Mouse (Mus musculus) adrenal gland, postnatal 36 days (tissue): Measurements from ENCODE around the gene Wdfy1. TPM values are rescaled to one million over a fixed set of nuclear protein-coding genes. Genes with fewer than 3 reads are reported as not detected.

Experiments
- DNase-seq, 2 experiments: peaks; one replicate each; pipeline ENCODE4 v3.0.0; 2021; ENCODE audit warnings: mixed read lengths in 1 of 2
- total RNA-seq, 2 experiments: library from RNA; stranded (reverse); gene quantifications; 2 replicates each; pipeline ENCODE4 v1.2.3; 2021

The Wdfy1 gene
- total RNA-seq, 2 experiments from 2014 or later, result 44.9 to 49.9 TPM

- no peak for DNase-seq
Observed at GRCm38 (mm10) chr1:79711147-79712126, 64.5 kb downstream of the Wdfy1 start.

DNA sequence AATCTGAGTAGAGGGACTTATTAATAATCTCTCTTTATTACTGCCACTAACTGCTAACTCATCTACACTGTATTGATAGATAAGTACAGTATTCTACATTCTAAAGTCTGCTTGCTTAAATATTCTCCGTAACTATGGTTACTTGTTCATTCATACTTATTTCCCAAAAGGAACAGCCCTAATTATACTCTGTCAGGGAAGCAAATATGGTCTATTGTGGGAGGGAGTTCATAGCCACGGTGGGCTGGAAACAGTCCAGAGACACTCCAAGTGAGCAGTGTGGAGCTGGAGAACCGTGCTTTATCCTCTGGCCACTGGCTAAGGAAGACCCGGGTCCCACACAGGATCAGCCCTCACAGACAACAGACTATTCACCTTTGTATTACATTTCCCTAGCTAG, 65.3 kb downstream of the Wdfy1 start:
- DNase-seq, result no peak

GRCm38 (mm10) chr1:79710216-79710615, 65.7 kb downstream of the Wdfy1 start:
- DNase-seq, result no peak

GRCm38 (mm10) chr1:79707383-79707782, 68.6 kb downstream of the Wdfy1 start:
- DNase-seq, result no peak

DNA sequence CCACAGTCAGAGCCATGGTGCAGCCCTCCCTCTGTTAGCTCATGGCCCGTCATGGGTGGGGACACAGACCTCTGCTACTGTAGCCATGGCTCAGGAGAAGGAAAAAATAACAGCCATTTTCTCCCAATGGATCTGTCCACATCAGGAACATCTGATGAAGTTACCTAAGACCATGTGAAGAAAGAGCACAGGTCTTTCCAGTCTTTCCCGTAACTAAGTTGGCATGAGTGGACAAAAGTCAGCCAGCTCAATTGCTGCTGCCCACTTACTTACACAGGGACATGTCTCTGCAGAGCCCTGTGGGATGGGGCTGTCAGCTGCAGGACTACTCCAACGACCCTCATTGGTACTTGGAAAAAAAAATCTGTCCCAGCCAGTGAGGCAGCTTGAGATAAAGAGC, 69.2 kb downstream of the Wdfy1 start:
- DNase-seq, result no peak

DNA sequence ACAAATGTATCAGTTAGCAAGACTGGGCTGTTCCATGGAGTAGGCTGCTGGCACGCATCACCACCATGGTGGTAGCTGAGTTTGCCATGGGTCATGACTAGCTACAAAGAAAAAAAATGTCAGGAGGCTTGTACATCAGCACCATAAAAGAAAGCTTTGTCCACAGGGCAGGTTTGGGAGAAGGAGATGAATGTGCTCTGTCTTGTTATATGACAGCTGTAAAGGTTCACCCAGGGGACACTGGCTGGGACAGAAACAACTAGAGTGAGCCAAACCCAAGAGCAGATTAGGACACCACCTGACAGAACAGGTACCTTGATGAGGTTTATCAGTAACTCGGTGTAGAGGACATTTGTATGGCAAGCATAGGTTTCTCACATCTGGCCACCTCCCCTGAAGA, 71.3 kb downstream of the Wdfy1 start:
- DNase-seq, result no peak

- DNase-seq, result no peak
Observed at GRCm38 (mm10) chr1:79703520-79703919, 72.4 kb downstream of the Wdfy1 start.

DNA sequence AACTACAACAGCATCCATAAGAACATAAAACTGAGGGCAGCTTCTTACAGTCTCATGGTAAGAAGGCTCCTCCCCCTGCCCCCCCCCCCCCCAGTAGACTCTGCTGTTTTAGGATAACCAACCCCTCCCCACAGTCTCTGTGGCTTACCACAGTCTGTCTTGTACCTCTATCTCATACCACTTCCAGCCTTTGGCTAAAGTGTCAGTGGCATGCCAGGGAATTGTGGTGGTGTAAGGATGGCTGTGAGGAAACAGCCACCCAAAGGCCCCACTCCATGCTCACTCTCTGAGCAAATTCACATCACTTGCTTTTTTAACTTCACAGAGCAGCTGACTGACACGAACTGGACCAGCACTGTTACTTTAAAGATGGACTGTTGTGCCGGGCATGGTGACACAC, 77.4 kb downstream of the Wdfy1 start:
- DNase-seq, result no peak

GRCm38 (mm10) chr1:79697382-79697781, 78.6 kb downstream of the Wdfy1 start:
- DNase-seq, result peak; percentile 5 to 16

DNA sequence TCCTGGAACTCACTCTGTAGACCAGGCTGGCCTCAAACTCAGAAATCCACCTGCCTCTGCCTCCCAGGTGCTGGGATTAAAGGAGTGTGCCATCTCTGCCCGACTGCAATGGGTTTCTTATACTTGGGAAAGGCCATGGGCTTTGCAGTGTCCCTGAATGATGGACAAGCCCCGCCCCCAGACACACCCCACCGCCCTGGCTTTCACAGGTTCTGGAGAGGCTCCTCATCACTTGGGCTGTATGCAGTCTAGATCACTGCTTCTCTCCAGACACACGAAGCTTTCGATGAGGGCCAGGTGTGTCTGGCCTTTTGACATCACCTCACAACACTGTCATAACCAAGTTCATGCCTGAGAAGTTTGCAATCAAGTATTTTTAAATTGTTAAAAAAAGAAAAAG, 79.0 kb downstream of the Wdfy1 start:
- DNase-seq, result no peak

GRCm38 (mm10) chr1:79692482-79692881, 83.5 kb downstream of the Wdfy1 start:
- no peak for DNase-seq

GRCm38 (mm10) chr1:79687254-79687653, 88.7 kb downstream of the Wdfy1 start:
- DNase-seq, result no peak

GRCm38 (mm10) chr1:79684027-79684426, 91.9 kb downstream of the Wdfy1 start:
- no peak for DNase-seq

DNA sequence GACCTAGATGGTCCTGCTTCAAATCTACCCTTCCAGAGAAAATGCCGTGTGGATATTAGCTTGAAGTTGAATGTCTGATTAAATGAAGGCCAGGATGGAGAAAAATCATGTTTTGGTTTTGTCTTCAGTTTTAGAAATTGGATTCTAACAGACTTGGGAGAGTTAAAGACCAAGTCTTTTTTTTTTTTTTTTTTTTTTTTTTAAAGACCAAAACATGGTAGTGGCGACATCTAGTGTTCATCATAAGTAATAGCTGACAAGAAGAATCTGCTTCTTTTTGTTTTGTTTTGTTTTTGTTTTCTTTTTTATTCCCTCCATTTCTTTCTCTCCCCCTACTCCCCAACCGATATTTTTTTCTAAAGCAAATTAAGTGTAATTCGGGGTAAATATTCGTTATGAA, 93.0 kb downstream of the Wdfy1 start:
- no peak for DNase-seq

DNA sequence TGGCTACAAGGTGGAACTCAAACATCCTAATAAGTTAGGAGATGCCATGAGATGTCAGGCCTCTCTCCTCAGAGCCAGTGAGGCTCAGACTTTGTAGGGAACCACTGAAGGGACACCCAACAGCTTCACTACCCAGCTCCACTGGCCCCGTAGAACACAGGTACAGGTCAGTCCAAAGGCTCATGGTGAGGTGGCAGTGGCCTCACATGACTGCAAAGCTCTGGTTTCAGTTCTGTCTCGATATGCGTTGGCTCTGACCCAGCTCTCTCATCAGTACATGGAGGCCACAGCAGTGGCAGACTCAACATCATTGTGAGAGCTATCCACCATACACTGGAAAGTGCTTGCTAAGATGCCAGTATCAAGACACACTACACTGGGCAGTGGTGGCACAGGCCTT, 95.2 kb downstream of the Wdfy1 start:
- DNase-seq, result no peak

DNA sequence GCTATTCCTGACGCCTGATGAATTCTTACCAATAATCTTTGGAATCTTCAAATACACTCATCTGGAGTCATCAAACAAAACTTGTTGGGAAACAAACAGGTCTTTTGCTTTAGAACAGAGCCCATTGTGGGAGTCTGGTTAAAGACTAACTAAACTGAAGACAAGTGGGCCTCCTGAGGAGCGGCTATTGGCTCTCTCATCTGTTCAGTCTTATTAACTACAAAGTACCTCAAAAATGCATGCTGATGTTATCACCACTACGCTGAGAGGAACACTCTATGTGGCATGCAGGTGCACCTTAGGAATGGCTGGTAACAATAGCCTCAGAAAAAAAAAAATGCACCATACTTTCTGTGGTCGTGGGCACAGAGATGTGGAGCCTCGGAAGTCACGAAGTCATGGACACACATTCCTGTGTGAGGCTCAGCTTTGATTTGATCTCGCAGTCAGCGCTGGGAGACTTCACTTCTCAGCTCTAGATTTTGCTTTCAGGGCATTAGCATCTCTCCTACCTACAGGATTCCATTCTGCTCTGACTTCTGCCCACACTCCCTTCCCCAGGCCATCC, 97.7 kb downstream of the Wdfy1 start:
- no peak for DNase-seq

GRCm38 (mm10) chr1:79675716-79676115, 100.2 kb downstream of the Wdfy1 start:
- no peak for DNase-seq

DNA sequence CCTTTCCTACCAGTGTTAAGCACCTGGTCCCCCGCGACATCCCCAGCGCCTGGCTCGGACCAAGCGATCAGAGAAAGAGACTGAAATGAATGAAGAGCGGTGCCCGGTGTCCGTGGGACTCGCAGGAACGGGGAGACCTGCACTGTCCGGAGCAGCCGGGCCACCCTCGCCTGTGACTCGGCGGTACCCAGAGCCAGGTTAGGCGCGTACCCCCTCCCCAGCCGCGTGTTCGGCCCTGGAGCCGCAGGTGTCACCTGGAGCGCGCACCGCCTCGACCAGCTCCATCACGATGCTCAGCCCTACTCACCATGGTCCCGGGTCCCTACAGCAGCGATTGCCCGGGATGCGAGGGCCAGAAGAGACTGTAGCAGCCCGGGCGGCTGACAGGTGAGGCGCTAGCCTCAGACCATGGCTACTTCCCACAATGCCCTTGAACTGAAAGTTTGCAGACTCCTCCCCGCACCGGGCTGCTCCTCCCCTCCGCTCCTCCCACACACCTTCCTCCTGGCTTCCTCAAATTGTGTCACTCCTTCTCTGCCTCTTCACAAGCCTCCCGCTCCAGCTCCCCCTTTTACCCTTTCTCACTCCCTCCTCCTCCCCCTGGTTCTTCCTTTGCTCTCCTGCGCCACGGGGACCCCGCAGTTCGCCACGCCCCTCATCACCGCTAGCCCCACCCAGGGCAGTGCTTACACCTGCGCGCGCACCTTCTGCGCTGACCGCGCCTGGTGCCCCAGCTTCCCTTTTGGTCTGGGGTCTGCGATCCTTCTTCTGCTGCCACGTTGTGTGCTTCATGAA, 104.2 kb downstream of the Wdfy1 start, which contains the start of gene Ap1s3:
Gene Ap1s3 (minus strand): TSS at position 430 of the 795 bp plus-strand sequence.
- peak; percentile 25 to 55 for DNase-seq

DNA sequence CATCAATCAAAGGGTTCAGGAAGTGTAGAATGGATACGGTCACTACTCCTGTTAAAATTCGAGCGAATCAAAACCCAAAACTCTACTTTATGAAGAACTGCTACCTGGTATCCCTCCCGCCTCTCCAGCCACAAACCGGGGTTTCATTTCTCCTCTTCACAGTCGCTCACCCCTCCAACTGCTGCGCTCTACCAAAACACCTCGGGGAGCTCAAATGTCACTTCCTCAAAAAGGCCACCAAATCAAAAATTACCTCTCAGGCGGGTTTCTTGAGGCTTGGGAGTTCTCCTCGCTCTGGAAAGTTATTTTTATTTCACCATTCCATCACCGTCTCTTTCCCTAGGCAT, 104.8 kb downstream of the Wdfy1 start:
- DNase-seq, result peak in 1 of 2 experiments; percentile 4

DNA sequence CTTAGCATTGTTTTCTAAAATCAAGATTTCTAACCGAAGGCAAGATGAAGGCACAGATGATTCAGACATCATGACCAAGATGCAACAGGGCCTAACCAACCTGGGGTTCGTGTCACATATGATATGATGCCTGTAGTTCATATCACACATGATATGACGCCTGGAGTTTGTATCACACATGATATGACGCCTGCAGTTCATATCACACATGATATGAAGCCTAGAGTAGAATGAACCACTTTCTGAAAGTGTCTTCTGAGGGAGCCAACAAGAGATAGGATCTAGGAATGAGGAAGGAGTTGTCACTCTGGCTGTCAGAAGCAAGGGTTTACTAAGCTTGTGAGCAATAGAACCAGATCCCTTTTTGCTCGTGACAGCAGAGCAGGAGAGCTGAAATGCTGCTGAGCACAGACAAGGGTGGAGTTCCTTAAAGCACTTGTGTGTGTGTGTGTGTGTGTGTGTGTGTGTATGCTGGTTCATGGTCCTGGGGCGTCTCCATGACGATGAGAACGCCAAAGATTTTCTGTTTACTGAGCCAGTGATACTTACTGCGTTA, 106.4 kb downstream of the Wdfy1 start:
- DNase-seq, result no peak

- DNase-seq, result no peak
Observed at GRCm38 (mm10) chr1:79664911-79665310, 111.0 kb downstream of the Wdfy1 start.

- DNase-seq, result no peak
Observed at GRCm38 (mm10) chr1:79659598-79659997, 116.3 kb downstream of the Wdfy1 start.
